Mouse (Mus musculus): ENCODE measurements around the gene Veph1. TPM values are rescaled to one million over a fixed set of nuclear protein-coding genes. Genes with fewer than 3 reads are reported as not detected.

Veph1 gene
- polyA plus RNA-seq, 1 experiment, result not detected

DNA sequence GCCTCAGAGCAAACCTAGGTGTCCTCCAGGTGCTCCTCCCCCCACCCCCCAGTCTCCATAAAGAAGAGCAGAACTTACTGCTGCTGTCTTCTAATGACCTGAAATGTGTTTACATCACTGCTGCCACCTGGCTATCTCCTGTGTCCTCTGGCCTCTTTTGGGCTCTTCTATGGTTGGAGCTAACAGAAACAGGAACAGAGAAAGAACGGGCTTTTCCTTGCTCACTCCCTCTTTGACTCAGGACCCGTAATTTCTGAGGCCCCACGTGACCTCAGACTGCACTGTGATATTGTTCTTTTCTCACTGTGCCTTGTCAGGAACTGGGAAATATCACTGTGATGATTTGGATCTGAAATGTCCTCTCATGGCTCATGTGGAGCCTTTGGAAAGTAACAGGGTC lies 271.2 kb downstream of the Veph1 start:
- WGBS, result 75% methylated on average over 3 of the region's 3 CpGs

DNA sequence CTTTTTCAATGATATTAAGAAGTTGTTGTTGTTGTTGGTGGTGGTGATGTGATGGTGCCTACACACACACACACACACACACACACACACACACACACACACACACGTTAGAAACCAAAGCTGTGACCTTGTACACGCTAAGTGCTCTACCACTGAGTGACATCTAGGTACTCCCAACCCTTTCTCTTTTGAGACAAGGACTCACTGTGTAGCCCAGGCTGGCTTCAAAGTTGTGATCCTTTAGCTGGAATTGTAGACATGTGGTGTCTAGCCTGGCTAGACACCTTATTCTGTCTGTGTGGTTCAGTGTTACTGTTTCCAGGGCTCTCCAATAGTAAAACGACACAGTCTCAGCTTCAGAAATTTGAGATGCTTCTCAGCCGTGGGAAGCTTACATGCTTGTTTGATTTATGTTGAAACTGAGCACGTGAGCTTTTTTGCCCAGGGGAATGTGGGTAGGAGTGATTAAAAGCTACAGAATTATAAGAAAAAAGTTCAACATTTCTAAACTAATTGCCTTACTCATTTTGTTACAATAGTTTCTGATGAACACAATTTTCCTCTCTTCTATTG lies 272.3 kb downstream of the Veph1 start:
- WGBS, result 75% methylated on average over 5 of the region's 5 CpGs
- Histone ChIP-seq H3K27ac (ENCODE audit: insufficient read depth, low read depth, low read length) (no peak overlapping the region), H3K4me3 (ENCODE audit: insufficient read depth, low read depth, low read length) (no peak overlapping the region), H3K4me1 (ENCODE audit: control insufficient read depth, insufficient read depth, low read length) (no peaks in the 10 kb centered on the region)
- TF ChIP-seq CTCF (IDR thresholded peaks at IDR 0.05; ENCODE audit: insufficient read depth, low read depth, low read length) (no peak), POLR2A (IDR thresholded peaks at IDR 0.05; ENCODE audit: insufficient read depth, low read depth, low read length) (no peak)

More for the DNA sequence above, 271.2 kb downstream of the Veph1 start:
- no peaks in the 10 kb centered on the region for H3K4me1 ChIP-seq (ENCODE audit: control insufficient read depth, insufficient read depth, low read length)
- H3K27ac ChIP-seq (ENCODE audit: insufficient read depth, low read depth, low read length), result no peak overlapping the region
- no peak overlapping the region for H3K4me3 ChIP-seq (ENCODE audit: insufficient read depth, low read depth, low read length)
- TF ChIP-seq CTCF (IDR thresholded peaks at IDR 0.05; ENCODE audit: insufficient read depth, low read depth, low read length) (no peak), POLR2A (IDR thresholded peaks at IDR 0.05; ENCODE audit: insufficient read depth, low read depth, low read length) (no peak)

DNA sequence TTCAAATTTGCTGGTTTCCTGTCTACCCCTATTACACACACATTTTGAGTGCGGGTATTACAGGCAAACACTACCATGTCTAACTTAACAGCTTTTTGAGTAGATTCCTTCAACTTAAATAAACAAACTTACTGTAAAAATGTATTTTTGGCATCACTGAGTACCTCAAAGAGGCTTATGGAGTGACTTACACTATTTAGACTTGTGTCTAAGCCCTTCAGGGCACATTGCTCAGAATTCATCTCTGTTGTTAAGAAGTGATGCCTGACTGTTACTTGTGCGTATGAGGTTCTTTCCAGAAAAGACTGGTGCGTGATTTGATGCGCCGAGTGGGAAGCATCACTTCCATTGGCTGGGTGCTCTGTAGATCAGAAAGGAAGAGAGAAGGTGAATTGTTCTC lies 277.5 kb downstream of the Veph1 start:
- Histone ChIP-seq H3K4me1 (ENCODE audit: control insufficient read depth, insufficient read depth, low read length) (no peaks in the 10 kb centered on the region), H3K27ac (ENCODE audit: insufficient read depth, low read depth, low read length) (no peak overlapping the region), H3K4me3 (ENCODE audit: insufficient read depth, low read depth, low read length) (no peak overlapping the region)
- WGBS, result 94% methylated on average over 5 of the region's 5 CpGs
- TF ChIP-seq POLR2A (IDR thresholded peaks at IDR 0.05; ENCODE audit: insufficient read depth, low read depth, low read length), result no peak
- no peak for TF ChIP-seq CTCF (IDR thresholded peaks at IDR 0.05; ENCODE audit: insufficient read depth, low read depth, low read length)

DNA sequence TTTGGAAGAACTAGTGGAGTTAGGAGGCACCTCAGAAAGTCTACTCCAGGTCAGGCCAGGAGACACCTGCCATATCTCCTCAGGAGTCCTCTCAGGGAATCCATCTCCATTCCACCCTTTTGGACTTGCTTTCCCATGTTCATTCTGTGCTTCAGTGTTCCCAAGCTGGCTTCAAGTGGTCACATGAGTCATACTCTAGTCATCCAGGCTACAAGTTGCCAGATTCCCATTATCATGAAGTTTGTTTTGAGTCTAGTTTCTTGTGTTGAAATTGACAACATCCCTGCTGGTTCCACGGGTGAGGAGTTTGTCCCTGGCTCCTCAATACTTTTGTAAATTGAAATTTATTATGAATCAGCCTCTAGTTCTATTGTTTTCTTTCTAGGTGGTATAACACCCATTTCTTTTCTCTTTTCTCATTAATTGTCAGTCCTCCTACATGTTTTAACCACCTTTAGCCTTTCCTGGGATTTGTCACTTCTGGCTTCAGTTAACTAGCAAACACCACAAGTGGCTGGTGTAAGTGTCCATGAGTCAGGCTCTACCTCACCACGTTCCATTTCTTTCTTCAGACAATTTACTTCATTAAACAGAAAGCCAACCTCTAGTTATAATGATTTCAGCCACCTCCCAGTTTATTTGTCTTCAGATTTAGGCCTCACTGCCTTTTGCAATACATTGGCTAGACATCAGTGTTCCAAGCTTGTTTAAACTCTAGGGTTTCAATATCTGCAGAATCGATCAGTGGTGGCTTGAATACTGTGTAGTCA lies 288.8 kb downstream of the Veph1 start:
- WGBS, result 67% methylated on average over 3 of the region's 3 CpGs
- no peak for TF ChIP-seq CTCF (IDR thresholded peaks at IDR 0.05; ENCODE audit: insufficient read depth, low read depth, low read length)
- no peak for TF ChIP-seq POLR2A (IDR thresholded peaks at IDR 0.05; ENCODE audit: insufficient read depth, low read depth, low read length)
- H3K4me1 ChIP-seq (ENCODE audit: control insufficient read depth, insufficient read depth, low read length), result no peaks in the 10 kb centered on the region
- no peak overlapping the region for H3K4me3 ChIP-seq (ENCODE audit: insufficient read depth, low read depth, low read length)
- no peak overlapping the region for H3K27ac ChIP-seq (ENCODE audit: insufficient read depth, low read depth, low read length)

DNA sequence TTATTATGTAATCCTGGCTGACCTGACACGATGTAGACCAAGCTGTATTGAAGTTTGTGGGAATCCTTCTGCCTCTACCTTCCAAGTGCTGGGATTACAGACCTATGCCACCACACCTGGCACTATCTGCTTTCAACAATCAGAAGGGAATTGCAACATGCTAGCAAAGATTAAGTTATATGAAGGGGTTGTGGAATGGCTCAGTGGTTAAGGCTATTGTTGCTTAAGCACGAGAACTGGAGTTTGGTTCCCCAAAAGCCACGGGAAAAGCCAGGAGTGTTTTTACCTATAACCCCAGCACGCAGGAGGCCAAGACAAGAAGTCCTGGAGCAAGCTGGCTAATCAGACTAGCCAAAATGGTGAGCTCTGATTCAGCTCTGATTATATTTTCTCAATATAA lies 291.6 kb downstream of the Veph1 start:
- Histone ChIP-seq H3K4me1 (ENCODE audit: control insufficient read depth, insufficient read depth, low read length) (no peaks in the 10 kb centered on the region), H3K4me3 (ENCODE audit: insufficient read depth, low read depth, low read length) (no peak overlapping the region), H3K27ac (ENCODE audit: insufficient read depth, low read depth, low read length) (no peak overlapping the region)
- 84% methylated on average over 4 of the region's 4 CpGs for WGBS
- TF ChIP-seq POLR2A (IDR thresholded peaks at IDR 0.05; ENCODE audit: insufficient read depth, low read depth, low read length) (no peak), CTCF (IDR thresholded peaks at IDR 0.05; ENCODE audit: insufficient read depth, low read depth, low read length) (no peak)

DNA sequence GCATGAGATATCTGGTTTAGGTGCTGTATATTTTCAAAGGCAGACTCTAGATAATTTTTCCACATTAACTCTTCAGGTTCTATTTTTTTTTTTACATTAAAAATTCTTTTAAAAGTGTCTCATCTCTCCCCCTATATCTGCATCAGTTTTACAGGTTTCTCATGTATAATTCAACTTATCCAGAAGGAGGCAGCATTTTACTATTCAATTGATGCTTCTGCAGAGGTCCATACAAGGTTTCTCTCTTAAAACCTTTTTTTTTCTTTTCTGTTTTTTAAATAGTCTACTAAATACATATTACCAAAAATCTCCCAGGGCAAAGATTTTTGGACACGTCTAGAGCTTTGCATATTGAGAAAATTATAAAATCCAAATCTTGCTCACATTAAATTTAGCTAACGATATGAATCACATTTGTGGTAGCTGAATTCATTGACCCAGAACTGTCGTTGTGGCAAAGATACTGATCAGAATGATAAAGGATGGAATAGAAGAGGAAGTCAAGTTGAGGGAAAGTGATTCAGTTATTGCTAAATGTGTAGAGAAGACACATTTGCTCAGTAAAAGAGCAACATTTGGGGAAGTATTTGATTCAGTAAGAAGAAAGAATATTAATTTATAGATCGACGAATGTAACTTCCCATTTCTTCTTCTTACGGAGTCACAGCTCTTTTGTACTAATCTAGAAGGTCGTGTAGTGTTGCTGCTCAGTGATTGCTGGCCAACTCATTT lies 292.3 kb downstream of the Veph1 start:
- Histone ChIP-seq H3K4me3 (ENCODE audit: insufficient read depth, low read depth, low read length) (no peak overlapping the region), H3K27ac (ENCODE audit: insufficient read depth, low read depth, low read length) (no peak overlapping the region), H3K4me1 (ENCODE audit: control insufficient read depth, insufficient read depth, low read length) (no peaks in the 10 kb centered on the region)
- WGBS, result 47% methylated on average over 7 of the region's 7 CpGs
- no peak for TF ChIP-seq CTCF (IDR thresholded peaks at IDR 0.05; ENCODE audit: insufficient read depth, low read depth, low read length)
- TF ChIP-seq POLR2A (IDR thresholded peaks at IDR 0.05; ENCODE audit: insufficient read depth, low read depth, low read length), result no peak

Other genes with a start within 250 kb of the Veph1 start
- gene Ptx3, start 76.9 kb downstream of the Veph1 start, polyA plus RNA-seq (2012; ENCODE audit: insufficient read depth, insufficient read length, low replicate concordance, missing spikeins), result not detected in 2 replicates

Measured in olfactory bulb, adult 2 months (tissue).